Mouse (Mus musculus) MEL (cell line): ENCODE measurements around the gene AW146154. TPM values are rescaled to one million over a fixed set of nuclear protein-coding genes. Genes with fewer than 3 reads are reported as not detected.
"Not testable (repeated sequence)": the region's sequence is repeated elsewhere in the genome, so short reads cannot be mapped to it uniquely, and the experiment has no call there.

Experiments used
- DNase-seq: peaks from one replicate; pipeline ENCODE4 v3.0.0; 2011; ENCODE audit warnings: low read depth, low spot score
- H3K27ac ChIP-seq: 2 replicates; pipeline ENCODE4 v1.5.1; 2012; ENCODE audit warnings: low read depth, mild to moderate bottlenecking, control low read depth, low read length, moderate library complexity; ENCODE audit not compliant: control insufficient read depth
- H3K27me3 ChIP-seq, 2 experiments: fragments of 150-350 bp in 1 of 2; sonication (generic) in 1 of 2; 2 replicates each; pipeline ENCODE4 v1.6.1; 2012; ENCODE audit warnings: low read length in 2 of 2, mild to moderate bottlenecking in 2 of 2, improper control_type of control experiment in 1 of 2, moderate library complexity in 1 of 2; ENCODE audit not compliant: insufficient read depth in 2 of 2, control insufficient read depth in 1 of 2
- H3K36me3 ChIP-seq, 2 experiments: 2 replicates each; pipeline ENCODE4 v1.6.1; 2012 to 2014; ENCODE audit warnings: low read length in 2 of 2, improper control_type of control experiment in 1 of 2, inconsistent platforms in 1 of 2, mild to moderate bottlenecking in 1 of 2; ENCODE audit not compliant: insufficient read depth in 2 of 2, control insufficient read depth in 1 of 2
- H3K4me1 ChIP-seq, 2 experiments: fragments of 150-350 bp in 1 of 2; sonication (generic) in 1 of 2; 2 replicates each; pipeline ENCODE4 v1.6.1; 2012; ENCODE audit warnings: low read length in 2 of 2, improper control_type of control experiment in 1 of 2, mild to moderate bottlenecking in 1 of 2; ENCODE audit not compliant: insufficient read depth in 2 of 2, control insufficient read depth in 1 of 2
- H3K4me3 ChIP-seq, 2 experiments: fragments of 150-350 bp in 1 of 2; sonication (generic) in 1 of 2; 2 replicates each; pipeline ENCODE4 v1.5.1; 2012; ENCODE audit warnings: low read depth in 2 of 2, low read length in 2 of 2, mild to moderate bottlenecking in 2 of 2, moderate library complexity in 2 of 2, control low read depth in 1 of 2, improper control_type of control experiment in 1 of 2; ENCODE audit not compliant: control insufficient read depth in 1 of 2, insufficient read depth in 1 of 2
- H3K79me2 ChIP-seq: 2 replicates; pipeline ENCODE4 v1.6.1; 2012; ENCODE audit warnings: mild to moderate bottlenecking, low read length, moderate library complexity; ENCODE audit not compliant: control insufficient read depth, poor library complexity, insufficient read depth
- H3K9ac ChIP-seq: 2 replicates; pipeline ENCODE4 v1.6.1; 2012; ENCODE audit warnings: low read depth, mild to moderate bottlenecking, control low read depth, low read length, moderate library complexity; ENCODE audit not compliant: control insufficient read depth, poor library complexity, severe bottlenecking
- H3K9me3 ChIP-seq: fragments of 150-350 bp; sonication (generic); replicated peaks from 2 replicates; pipeline ENCODE4 v1.6.1; 2012; ENCODE audit warnings: mild to moderate bottlenecking, low read length, improper control_type of control experiment, moderate library complexity; ENCODE audit not compliant: insufficient read depth
- CHD1 ChIP-seq: IDR thresholded peaks from 2 replicates; pipeline ENCODE4 v1.6.1; 2012; ENCODE audit warnings: low read depth, mild to moderate bottlenecking, inconsistent platforms, low read length, improper control_type of control experiment
- CHD2 ChIP-seq: IDR thresholded peaks from 2 replicates; pipeline ENCODE4 v1.6.1; 2011; ENCODE audit warnings: low read length, improper control_type of control experiment
- CTCF ChIP-seq, 3 experiments: IDR thresholded peaks in 2 of 3; conservative IDR thresholded peaks in 1 of 3; 2 replicates each; pipeline ENCODE4 v1.5.1; 2011 to 2012; ENCODE audit warnings: low read length in 3 of 3, low read depth in 2 of 3, mild to moderate bottlenecking in 2 of 3, improper control_type of control experiment in 1 of 3, inconsistent platforms in 1 of 3, mixed read lengths in 1 of 3, moderate library complexity in 1 of 3; ENCODE audit not compliant: control insufficient read depth in 1 of 3, insufficient read depth in 1 of 3, poor library complexity in 1 of 3, severe bottlenecking in 1 of 3
- ELF1 ChIP-seq: IDR thresholded peaks from 2 replicates; pipeline ENCODE4 v1.6.1; 2014; ENCODE audit warnings: low read depth, mild to moderate bottlenecking, inconsistent platforms, low read length, improper control_type of control experiment, moderate library complexity
- GABPA ChIP-seq: IDR thresholded peaks from 2 replicates; pipeline ENCODE4 v1.6.1; 2012; ENCODE audit warnings: low read depth, mild to moderate bottlenecking, inconsistent platforms, low read length, improper control_type of control experiment, moderate library complexity
- JUND ChIP-seq: IDR thresholded peaks from 2 replicates; pipeline ENCODE4 v1.6.1; 2011; ENCODE audit warnings: low read depth, mild to moderate bottlenecking, improper control_type of control experiment, low read length
- KAT2A ChIP-seq: conservative IDR thresholded peaks from 2 replicates; pipeline ENCODE4 v1.6.1; 2012; ENCODE audit warnings: low read depth, low read length, improper control_type of control experiment, inconsistent platforms
- MAFK ChIP-seq: IDR thresholded peaks from 2 replicates; pipeline ENCODE4 v1.6.1; 2011; ENCODE audit warnings: low read depth, mild to moderate bottlenecking, low read length, improper control_type of control experiment, borderline replicate concordance
- MAZ ChIP-seq: IDR thresholded peaks from 2 replicates; pipeline ENCODE4 v1.6.1; 2012; ENCODE audit warnings: low read depth, mild to moderate bottlenecking, inconsistent platforms, low read length, improper control_type of control experiment
- MYB ChIP-seq: IDR thresholded peaks from 2 replicates; pipeline ENCODE4 v1.6.1; 2011; ENCODE audit warnings: mild to moderate bottlenecking, low read depth, low read length, improper control_type of control experiment
- NELFE ChIP-seq: IDR thresholded peaks from 2 replicates; pipeline ENCODE4 v1.6.1; 2011; ENCODE audit warnings: low read depth, low read length, improper control_type of control experiment
- NRF1 ChIP-seq: IDR thresholded peaks from 2 replicates; pipeline ENCODE4 v1.6.1; 2014; ENCODE audit warnings: low read depth, mild to moderate bottlenecking, inconsistent platforms, low read length, improper control_type of control experiment, moderate library complexity; ENCODE audit not compliant: poor library complexity, insufficient read depth, severe bottlenecking
- POLR2A ChIP-seq, 2 experiments: IDR thresholded peaks; 2 replicates each; pipeline ENCODE4 v1.6.1; 2011 to 2012; ENCODE audit warnings: low read length in 2 of 2, mild to moderate bottlenecking in 2 of 2, control low read depth in 1 of 2, improper control_type of control experiment in 1 of 2, low read depth in 1 of 2, moderate library complexity in 1 of 2; ENCODE audit not compliant: control insufficient read depth in 1 of 2, insufficient read depth in 1 of 2, poor library complexity in 1 of 2
- POLR2AphosphoS5 ChIP-seq: IDR thresholded peaks from 2 replicates; pipeline ENCODE4 v1.6.1; 2012; ENCODE audit warnings: low read depth, borderline replicate concordance, mild to moderate bottlenecking, inconsistent platforms, low read length, moderate library complexity, mixed read lengths
- RCOR1 ChIP-seq: IDR thresholded peaks from 2 replicates; pipeline ENCODE4 v1.6.1; 2012; ENCODE audit warnings: low read depth, mild to moderate bottlenecking, inconsistent platforms, low read length, improper control_type of control experiment
- SIN3A ChIP-seq: IDR thresholded peaks from 2 replicates; pipeline ENCODE4 v1.6.1; 2012; ENCODE audit warnings: low read length, improper control_type of control experiment, inconsistent platforms
- TAL1 ChIP-seq: IDR thresholded peaks from 2 replicates; pipeline ENCODE4 v1.6.1; 2012; ENCODE audit warnings: mild to moderate bottlenecking, inconsistent platforms, low read length, moderate library complexity, mixed read lengths
- TBP ChIP-seq: IDR thresholded peaks from 2 replicates; pipeline ENCODE4 v1.8.0; 2011; ENCODE audit warnings: low read depth, low read length, improper control_type of control experiment
- TCF12 ChIP-seq: IDR thresholded peaks from 2 replicates; pipeline ENCODE4 v1.6.1; 2014; ENCODE audit warnings: low read depth, mild to moderate bottlenecking, inconsistent platforms, low read length, improper control_type of control experiment, moderate library complexity
- USF2 ChIP-seq, 2 experiments: IDR thresholded peaks; 2 replicates each; pipeline ENCODE4 v1.6.1; 2011 to 2012; ENCODE audit warnings: improper control_type of control experiment in 2 of 2, low read length in 2 of 2, borderline replicate concordance in 1 of 2, inconsistent platforms in 1 of 2, low read depth in 1 of 2, mild to moderate bottlenecking in 1 of 2; ENCODE audit not compliant: insufficient read depth in 1 of 2
- ZC3H11A ChIP-seq: IDR thresholded peaks from 2 replicates; pipeline ENCODE4 v1.6.1; 2012; ENCODE audit warnings: low read depth, mild to moderate bottlenecking, inconsistent platforms, low read length, improper control_type of control experiment
- ZMIZ1 ChIP-seq: IDR thresholded peaks from 2 replicates; pipeline ENCODE4 v1.6.1; 2012; ENCODE audit warnings: low read depth, mild to moderate bottlenecking, inconsistent platforms, low read length, improper control_type of control experiment, moderate library complexity
- polyA plus RNA-seq, 2 experiments: library from polyadenylated mRNA; stranded (reverse) in 1 of 2; unstranded in 1 of 2; fragments of >175 nt in 1 of 2; fragments of >200 nt in 1 of 2; gene quantifications; 2 replicates each; pipeline versions ENCODE4 v1.2.1 to v1.2.4; 2012; ENCODE audit warnings: low replicate concordance in 2 of 2, low read depth in 1 of 2; ENCODE audit not compliant: insufficient read length in 2 of 2, insufficient read depth in 1 of 2, missing spikeins in 1 of 2
- total RNA-seq: library from RNA; depleted of rRNA; stranded (reverse); fragments of 300-350 nt; gene quantifications from 2 replicates; pipeline ENCODE4 v1.2.3, GENCODE M21; 2012

AW146154 gene
- total and polyA plus RNA-seq, 3 experiments: 2.4 to 227 (median 3.9) TPM

- TF ChIP-seq USF2 (IDR thresholded peaks at IDR 0.05; ENCODE audit: borderline replicate concordance in 1 of 2, insufficient read depth in 1 of 2, low read depth in 1 of 2, low read length in 2 of 2) (no peak), TBP (no peak), MYB (no peak), NRF1 (no peak), CTCF (IDR thresholded peaks at IDR 0.05 in 2 of 3, conservative IDR thresholded peaks at IDR 0.05 in 1 of 3; ENCODE audit: control insufficient read depth in 1 of 3, insufficient read depth in 1 of 3, low read depth in 2 of 3, low read length in 3 of 3, poor library complexity in 1 of 3, severe bottlenecking in 1 of 3) (no peak), CHD1 (no peak), POLR2AphosphoS5 (no peak), ZMIZ1 (no peak), TAL1 (no peak), CHD2 (no peak), SIN3A (no peak), GABPA (no peak), TCF12 (no peak), MAZ (no peak), ZC3H11A (no peak), MAFK (no peak), RCOR1 (no peak)
- no peak overlapping the region for H3K27ac ChIP-seq
- H3K27me3 ChIP-seq: no peaks in the 10 kb centered on the region
- no peaks in the 10 kb centered on the region for H3K9me3 ChIP-seq
- H3K4me1 ChIP-seq: no peaks in the 10 kb centered on the region
- no peak overlapping the region for H3K9ac ChIP-seq
- no peak for DNase-seq
- peaks cover 1% of the 10 kb centered on the region for H3K79me2 ChIP-seq
- 0 out of 4 replicates have a peak, but pooled peaks cover 0 to 2% of the 10 kb centered on the region in 2 experiments for H3K36me3 ChIP-seq
- H3K4me3 ChIP-seq: no peak overlapping the region
Observed at GRCm38 (mm10) chr7:41497871-41498270, 1.8 kb downstream of the AW146154 start.

GRCm38 (mm10) chr7:41451864-41452263 lies 47.8 kb downstream of the AW146154 start:
- no peak overlapping the region for H3K27ac ChIP-seq
- no peaks in the 10 kb centered on the region for H3K27me3 ChIP-seq
- no peaks in the 10 kb centered on the region for H3K79me2 ChIP-seq
- TF ChIP-seq KAT2A: no peak
- no peak for TF ChIP-seq ELF1
- no peak for TF ChIP-seq SIN3A
- TF ChIP-seq TBP: no peak
- no peak for TF ChIP-seq POLR2A (IDR thresholded peaks at IDR 0.05; ENCODE audit: control insufficient read depth in 1 of 2, insufficient read depth in 1 of 2, low read depth in 1 of 2, low read length in 2 of 2, poor library complexity in 1 of 2)
- no peak for TF ChIP-seq MAZ
- TF ChIP-seq JUND: no peak
- no peak for TF ChIP-seq NELFE
- TF ChIP-seq ZMIZ1: no peak
- H3K4me3 ChIP-seq: no peak overlapping the region
- H3K9ac ChIP-seq: no peak overlapping the region
- H3K4me1 ChIP-seq: no peaks in the 10 kb centered on the region
- DNase-seq: no peak
- no peaks in the 10 kb centered on the region for H3K36me3 ChIP-seq
- H3K9me3 ChIP-seq: no peaks in the 10 kb centered on the region

- H3K36me3 ChIP-seq, H3K9me3 ChIP-seq, H3K4me1 ChIP-seq, H3K27me3 ChIP-seq, H3K79me2 ChIP-seq, DNase-seq, H3K4me3 ChIP-seq, H3K27ac ChIP-seq, H3K9ac ChIP-seq: not testable (repeated sequence)
Observed at GRCm38 (mm10) chr7:41448596-41448995, 51.1 kb downstream of the AW146154 start, which contains the start of gene Vmn2r57. Gene Vmn2r57 (minus strand): TSS chr7:41448696.
